Mouse (Mus musculus): ENCODE data around the gene Cracr2b. TPM values are rescaled to one million over a fixed set of nuclear protein-coding genes. Genes with fewer than 3 reads are reported as not detected.
A peak's percentile ranks its signal among the peaks of the same experiment; 100 is the strongest.

The Cracr2b gene
- polyA plus RNA-seq, 1 experiment from 2014 or later, result 13.1 TPM

- Histone ChIP-seq H3K27ac (ENCODE audit: low read depth, low read length) (no peak overlapping the region), H3K4me3 (ENCODE audit: low read length) (0 out of 2 replicates have a peak overlapping the region, but pooled peaks have one; percentile 45), H3K4me1 (ENCODE audit: control insufficient read depth, insufficient read depth, low read length) (peaks cover 26% of the 10 kb centered on the region; the same call in 1 of the 2 replicates), H3K4me2 (replicated peaks; ENCODE audit: low read depth, low read length) (no peak overlapping the region), H3K9ac (ENCODE audit: low read depth, low read length) (no peak overlapping the region), H3K36me3 (ENCODE audit: control insufficient read depth, insufficient read depth, low read length) (no peaks in the 10 kb centered on the region), H3K9me3 (ENCODE audit: control insufficient read depth, low read length) (no peaks in the 10 kb centered on the region), H3K27me3 (ENCODE audit: control insufficient read depth, insufficient read depth, low read length) (no peaks in the 10 kb centered on the region)
- WGBS, result 70% methylated on average over 6 of the region's 6 CpGs
- no peak for ATAC-seq (ENCODE audit: low FRiP score, low TSS enrichment)
These were observed 22.3 kb downstream of the Cracr2b start for GRCm38 (mm10) chr7:141483114-141483653.

GRCm38 (mm10) chr7:141484186-141485120 is 23.6 kb downstream of the Cracr2b start:
- Histone ChIP-seq H3K4me2 (replicated peaks; ENCODE audit: low read depth, low read length) (no peak overlapping the region), H3K4me1 (ENCODE audit: control insufficient read depth, insufficient read depth, low read length) (peaks cover 22% of the 10 kb centered on the region; the same call in 1 of the 2 replicates), H3K36me3 (ENCODE audit: control insufficient read depth, insufficient read depth, low read length) (no peaks in the 10 kb centered on the region; the same call in 1 of the 2 replicates), H3K9me3 (ENCODE audit: control insufficient read depth, low read length) (no peaks in the 10 kb centered on the region), H3K27me3 (ENCODE audit: control insufficient read depth, insufficient read depth, low read length) (no peaks in the 10 kb centered on the region), H3K4me3 (ENCODE audit: low read length) (no peak overlapping the region), H3K27ac (ENCODE audit: low read depth, low read length) (no peak overlapping the region), H3K9ac (ENCODE audit: low read depth, low read length) (no peak overlapping the region)
- WGBS, result 57% methylated on average over 5 of the region's 5 CpGs
- ATAC-seq (ENCODE audit: low FRiP score, low TSS enrichment), result no peak

GRCm38 (mm10) chr7:141485186-141485585 is 24.3 kb downstream of the Cracr2b start:
- H3K9ac ChIP-seq (ENCODE audit: low read depth, low read length), result no peak overlapping the region
- H3K9me3 ChIP-seq (ENCODE audit: control insufficient read depth, low read length), result no peaks in the 10 kb centered on the region
- no peaks in the 10 kb centered on the region; the same call in 1 of the 2 replicates for H3K36me3 ChIP-seq (ENCODE audit: control insufficient read depth, insufficient read depth, low read length)
- no peak for ATAC-seq (ENCODE audit: low FRiP score, low TSS enrichment)
- no peak overlapping the region for H3K4me3 ChIP-seq (ENCODE audit: low read length)
- 63% methylated on average over 2 of the region's 2 CpGs for WGBS
- no peaks in the 10 kb centered on the region for H3K27me3 ChIP-seq (ENCODE audit: control insufficient read depth, insufficient read depth, low read length)
- H3K4me1 ChIP-seq (ENCODE audit: control insufficient read depth, insufficient read depth, low read length), result peaks cover 22% of the 10 kb centered on the region; the same call in 1 of the 2 replicates
- H3K27ac ChIP-seq (ENCODE audit: low read depth, low read length), result no peak overlapping the region
- no peak overlapping the region for H3K4me2 ChIP-seq (replicated peaks; ENCODE audit: low read depth, low read length)

GRCm38 (mm10) chr7:141485606-141486005 is 24.7 kb downstream of the Cracr2b start:
- no peak for ATAC-seq (ENCODE audit: low FRiP score, low TSS enrichment)
- Histone ChIP-seq H3K4me1 (ENCODE audit: control insufficient read depth, insufficient read depth, low read length) (peaks cover 22% of the 10 kb centered on the region; the same call in 1 of the 2 replicates), H3K4me3 (ENCODE audit: low read length) (no peak overlapping the region), H3K27me3 (ENCODE audit: control insufficient read depth, insufficient read depth, low read length) (no peaks in the 10 kb centered on the region), H3K9ac (ENCODE audit: low read depth, low read length) (no peak overlapping the region), H3K27ac (ENCODE audit: low read depth, low read length) (no peak overlapping the region), H3K9me3 (ENCODE audit: control insufficient read depth, low read length) (no peaks in the 10 kb centered on the region), H3K4me2 (replicated peaks; ENCODE audit: low read depth, low read length) (no peak overlapping the region), H3K36me3 (ENCODE audit: control insufficient read depth, insufficient read depth, low read length) (no peaks in the 10 kb centered on the region; the same call in 1 of the 2 replicates)
- WGBS, result 96% methylated on average over 2 of the region's 2 CpGs

GRCm38 (mm10) chr7:141486239-141486638 is 25.3 kb downstream of the Cracr2b start:
- Histone ChIP-seq H3K27ac (ENCODE audit: low read depth, low read length) (no peak overlapping the region), H3K36me3 (ENCODE audit: control insufficient read depth, insufficient read depth, low read length) (no peaks in the 10 kb centered on the region; the same call in 1 of the 2 replicates), H3K27me3 (ENCODE audit: control insufficient read depth, insufficient read depth, low read length) (no peaks in the 10 kb centered on the region), H3K4me2 (replicated peaks; ENCODE audit: low read depth, low read length) (no peak overlapping the region), H3K9ac (ENCODE audit: low read depth, low read length) (no peak overlapping the region), H3K4me3 (ENCODE audit: low read length) (no peak overlapping the region), H3K4me1 (ENCODE audit: control insufficient read depth, insufficient read depth, low read length) (peaks cover 18% of the 10 kb centered on the region; the same call in 1 of the 2 replicates), H3K9me3 (ENCODE audit: control insufficient read depth, low read length) (no peaks in the 10 kb centered on the region)
- 67% methylated on average over 1 of the region's 1 CpGs for WGBS
- no peak for ATAC-seq (ENCODE audit: low FRiP score, low TSS enrichment)

GRCm38 (mm10) chr7:141487141-141487540 is 26.2 kb downstream of the Cracr2b start:
- peaks cover 12% of the 10 kb centered on the region; the same call in 1 of the 2 replicates for H3K4me1 ChIP-seq (ENCODE audit: control insufficient read depth, insufficient read depth, low read length)
- 74% methylated on average over 7 of the region's 7 CpGs for WGBS
- H3K4me2 ChIP-seq (replicated peaks; ENCODE audit: low read depth, low read length), result no peak overlapping the region
- H3K9me3 ChIP-seq (ENCODE audit: control insufficient read depth, low read length), result no peaks in the 10 kb centered on the region
- H3K36me3 ChIP-seq (ENCODE audit: control insufficient read depth, insufficient read depth, low read length), result peaks cover 7% of the 10 kb centered on the region; the same call in 1 of the 2 replicates
- no peak overlapping the region for H3K27ac ChIP-seq (ENCODE audit: low read depth, low read length)
- no peak for ATAC-seq (ENCODE audit: low FRiP score, low TSS enrichment)
- H3K27me3 ChIP-seq (ENCODE audit: control insufficient read depth, insufficient read depth, low read length), result no peaks in the 10 kb centered on the region
- H3K4me3 ChIP-seq (ENCODE audit: low read length), result no peak overlapping the region
- H3K9ac ChIP-seq (ENCODE audit: low read depth, low read length), result no peak overlapping the region

- no peaks in the 10 kb centered on the region for H3K27me3 ChIP-seq (ENCODE audit: control insufficient read depth, insufficient read depth, low read length)
- WGBS, result 81% methylated on average over 2 of the region's 2 CpGs
- no peaks in the 10 kb centered on the region for H3K9me3 ChIP-seq (ENCODE audit: control insufficient read depth, low read length)
- no peak overlapping the region for H3K27ac ChIP-seq (ENCODE audit: low read depth, low read length)
- H3K4me1 ChIP-seq (ENCODE audit: control insufficient read depth, insufficient read depth, low read length), result no peaks in the 10 kb centered on the region
- no peak overlapping the region for H3K9ac ChIP-seq (ENCODE audit: low read depth, low read length)
- no peak overlapping the region for H3K4me2 ChIP-seq (replicated peaks; ENCODE audit: low read depth, low read length)
- no peak for ATAC-seq (ENCODE audit: low FRiP score, low TSS enrichment)
- H3K4me3 ChIP-seq (ENCODE audit: low read length), result no peak overlapping the region
- peaks cover 30% of the 10 kb centered on the region for H3K36me3 ChIP-seq (ENCODE audit: control insufficient read depth, insufficient read depth, low read length)
These were observed 30.3 kb downstream of the Cracr2b start for GRCm38 (mm10) chr7:141491151-141491550.

- no peaks in the 10 kb centered on the region for H3K4me1 ChIP-seq (ENCODE audit: control insufficient read depth, insufficient read depth, low read length)
- H3K36me3 ChIP-seq (ENCODE audit: control insufficient read depth, insufficient read depth, low read length), result peaks cover 30% of the 10 kb centered on the region
- no peak overlapping the region for H3K9ac ChIP-seq (ENCODE audit: low read depth, low read length)
- H3K4me2 ChIP-seq (replicated peaks; ENCODE audit: low read depth, low read length), result no peak overlapping the region
- H3K27me3 ChIP-seq (ENCODE audit: control insufficient read depth, insufficient read depth, low read length), result no peaks in the 10 kb centered on the region
- no peak overlapping the region for H3K4me3 ChIP-seq (ENCODE audit: low read length)
- no peak for ATAC-seq (ENCODE audit: low FRiP score, low TSS enrichment)
- no peak overlapping the region for H3K27ac ChIP-seq (ENCODE audit: low read depth, low read length)
- H3K9me3 ChIP-seq (ENCODE audit: control insufficient read depth, low read length), result no peaks in the 10 kb centered on the region
- WGBS, result 91% methylated on average over 5 of the region's 5 CpGs
These were observed 31.8 kb downstream of the Cracr2b start for GRCm38 (mm10) chr7:141492738-141493137.

- H3K9me3 ChIP-seq (ENCODE audit: control insufficient read depth, low read length), result no peaks in the 10 kb centered on the region
- peaks cover 32% of the 10 kb centered on the region for H3K36me3 ChIP-seq (ENCODE audit: control insufficient read depth, insufficient read depth, low read length)
- no peaks in the 10 kb centered on the region for H3K4me1 ChIP-seq (ENCODE audit: control insufficient read depth, insufficient read depth, low read length)
- no peak for ATAC-seq (ENCODE audit: low FRiP score, low TSS enrichment)
- 68% methylated on average over 1 of the region's 1 CpGs for WGBS
- H3K27ac ChIP-seq (ENCODE audit: low read depth, low read length), result no peak overlapping the region
- H3K4me2 ChIP-seq (replicated peaks; ENCODE audit: low read depth, low read length), result no peak overlapping the region
- no peaks in the 10 kb centered on the region for H3K27me3 ChIP-seq (ENCODE audit: control insufficient read depth, insufficient read depth, low read length)
- H3K9ac ChIP-seq (ENCODE audit: low read depth, low read length), result no peak overlapping the region
- no peak overlapping the region for H3K4me3 ChIP-seq (ENCODE audit: low read length)
These were observed 32.8 kb downstream of the Cracr2b start for GRCm38 (mm10) chr7:141493729-141494128.

All from kidney, embryonic 14.5 days (tissue).